ENCODE assay signal across 8 mouse cellular contexts in genomic region chr7:81827806-81828667, GRCm38 (mm10). TPM values are rescaled to one million over a fixed set of nuclear protein-coding genes. Genes with fewer than 3 reads are reported as not detected.
DNase-seq lines count a peak whose midpoint lies in the region; ATAC-seq and TF ChIP-seq lines count a peak whose summit lies in the region.

No protein-coding gene starts in this region.

- DNase-seq in thymus, adult 2 months = no peak
- no peak for DNase-seq in thymus, postnatal 10 days (ENCODE audit: low spot score in 2 of 2)
- no peak for DNase-seq in left cerebral cortex, adult 18-20 months (ENCODE audit: low spot score in 2 of 2)
- no peak for DNase-seq in left cerebral cortex, postnatal 36 days (ENCODE audit: low spot score in 2 of 2)

- H3K9me3 ChIP-seq in hindbrain, embryonic 15.5 days = no peaks in the 10 kb centered on the region
- H3K9me3 ChIP-seq in lung, embryonic 16.5 days (ENCODE audit: control insufficient read depth, low read length) = no peaks in the 10 kb centered on the region
- H3K9me3 ChIP-seq in stomach, embryonic 14.5 days (ENCODE audit: control insufficient read depth, low read depth, low read length) = no peaks in the 10 kb centered on the region

- no peaks in the 10 kb centered on the region for H3K27me3 ChIP-seq in thymus, adult 2 months (ENCODE audit: control insufficient read depth, insufficient read depth, low read length)
- H3K27me3 ChIP-seq in hindbrain, embryonic 15.5 days = no peaks in the 10 kb centered on the region
- H3K27me3 ChIP-seq in lung, embryonic 16.5 days (ENCODE audit: control insufficient read depth, insufficient read depth, low read depth, low read length) = no peaks in the 10 kb centered on the region
- no peaks in the 10 kb centered on the region for H3K27me3 ChIP-seq in stomach, embryonic 14.5 days (ENCODE audit: control insufficient read depth, insufficient read depth, low read length)

- WGBS in thymus, adult 2 months = 21% methylated on average over 17 of the region's 17 CpGs
- 21% methylated on average over 17 of the region's 17 CpGs for WGBS in hindbrain, embryonic 15.5 days
- WGBS in lung, embryonic 16.5 days = 21% methylated on average over 17 of the region's 17 CpGs
- WGBS in stomach, embryonic 14.5 days = 28% methylated on average over 17 of the region's 17 CpGs

- no peaks in the 10 kb centered on the region for H3K36me3 ChIP-seq in thymus, adult 2 months (ENCODE audit: control insufficient read depth, insufficient read depth, low read length)
- H3K36me3 ChIP-seq in hindbrain, embryonic 15.5 days = no peaks in the 10 kb centered on the region
- H3K36me3 ChIP-seq in lung, embryonic 16.5 days (ENCODE audit: control insufficient read depth, insufficient read depth, low read length) = no peaks in the 10 kb centered on the region
- H3K36me3 ChIP-seq in stomach, embryonic 14.5 days (ENCODE audit: control insufficient read depth, insufficient read depth, low read length) = no peaks in the 10 kb centered on the region

- TF ChIP-seq POLR2A in thymus, adult 2 months (IDR thresholded peaks at IDR 0.05; ENCODE audit: control insufficient read depth, extremely low read depth, insufficient read depth, low read length, poor library complexity) = no peak

- H3K27ac ChIP-seq in thymus, adult 2 months (ENCODE audit: control insufficient read depth, insufficient read depth, low read length) = no peak overlapping the region
- peak overlapping the region; percentile 98 for H3K27ac ChIP-seq in hindbrain, embryonic 15.5 days (replicated peaks)
- H3K27ac ChIP-seq in lung, embryonic 16.5 days (ENCODE audit: low read length) = peak overlapping the region; percentile 92
- H3K27ac ChIP-seq in stomach, embryonic 14.5 days (ENCODE audit: low read length) = no peak overlapping the region; the same call in 1 of the 2 replicates

- peaks cover 17% of the 10 kb centered on the region for H3K4me1 ChIP-seq in thymus, adult 2 months (replicated peaks; ENCODE audit: control insufficient read depth, insufficient read depth, low read length)
- peaks cover 49% of the 10 kb centered on the region for H3K4me1 ChIP-seq in hindbrain, embryonic 15.5 days (replicated peaks)
- peaks cover 30% of the 10 kb centered on the region for H3K4me1 ChIP-seq in lung, embryonic 16.5 days (replicated peaks; ENCODE audit: control insufficient read depth, insufficient read depth, low read length)
- peaks cover 22% of the 10 kb centered on the region for H3K4me1 ChIP-seq in stomach, embryonic 14.5 days (ENCODE audit: control insufficient read depth, insufficient read depth, low read length)

- H3K4me3 ChIP-seq in thymus, adult 2 months (ENCODE audit: control insufficient read depth, insufficient read depth, low read length) = peak overlapping the region; percentile 97
- H3K4me3 ChIP-seq in hindbrain, embryonic 15.5 days = peak overlapping the region; percentile 92
- peak overlapping the region; percentile 62 for H3K4me3 ChIP-seq in lung, embryonic 16.5 days (ENCODE audit: low read length)
- H3K4me3 ChIP-seq in stomach, embryonic 14.5 days (ENCODE audit: low read depth, low read length) = peak overlapping the region; percentile 81

- peak overlapping the region; percentile 95 for H3K9ac ChIP-seq in hindbrain, embryonic 15.5 days
- peak overlapping the region; percentile 75 for H3K9ac ChIP-seq in lung, embryonic 16.5 days (ENCODE audit: low read length)
- H3K9ac ChIP-seq in stomach, embryonic 14.5 days (replicated peaks; ENCODE audit: low read depth, low read length) = peak overlapping the region; percentile 76

- ATAC-seq in common myeloid progenitor, adult 5-6 weeks (replicated peaks; ENCODE audit: low read depth, poor library complexity, severe bottlenecking) = 0 out of 2 replicates have a peak, but pooled peaks have one; percentile 23
- ATAC-seq in hindbrain, embryonic 15.5 days (ENCODE audit: low FRiP score, low read depth) = peak; percentile 15
- ATAC-seq in lung, embryonic 16.5 days (ENCODE audit: low read depth) = no peak
- ATAC-seq in stomach, embryonic 14.5 days (ENCODE audit: insufficient number of reproducible peaks, insufficient read depth, low FRiP score, low read depth) = no peak

- no peak for TF ChIP-seq CTCF in thymus, adult 2 months (IDR thresholded peaks at IDR 0.05; ENCODE audit: borderline replicate concordance, control insufficient read depth, extremely low read depth, insufficient read depth, low read length, poor library complexity)

- intact Hi-C loops in left cerebral cortex, postnatal 36 days (cut with DNase I) = loop anchor here (5.0 kb wide), 3 partner anchors 34 to 104 kb away; partner anchors contain the start of genes 3110040N11Rik and Hdgfl3

- H3K4me2 ChIP-seq in hindbrain, embryonic 15.5 days = peak overlapping the region; percentile 67
- peak overlapping the region; percentile 74 for H3K4me2 ChIP-seq in lung, embryonic 16.5 days (ENCODE audit: low read depth, low read length)
- H3K4me2 ChIP-seq in stomach, embryonic 14.5 days (replicated peaks; ENCODE audit: low read depth, low read length) = peak overlapping the region; percentile 52

RNA-seq across cellular contexts. Expression of gene Btbd1, which starts 1.2 kb away (rescaled TPM):
- 37.5 and 45.2 TPM in 2 replicates for polyA plus RNA-seq in thymus, adult 2 months (2012; rRNA removed)
- 99.7 and 120 TPM in 2 replicates for total RNA-seq in common myeloid progenitor, adult 5-6 weeks (2017)
- polyA plus RNA-seq in hindbrain, embryonic 15.5 days (2015; fragmentation: Nextera tagmentation; extraction: Ambion mirVana) = 90.5 and 93.8 TPM in 2 replicates
- polyA plus RNA-seq in lung, embryonic 16.5 days (2015; fragmentation: Nextera tagmentation; extraction: Ambion mirVana) = 50.0 and 50.9 TPM in 2 replicates
- polyA plus RNA-seq in stomach, embryonic 14.5 days (2014; fragmentation: Nextera tagmentation; extraction: Ambion mirVana) = 80.0 and 81.8 TPM in 2 replicates
- 100 to 1,000 TPM; 125 to 129 TPM for total RNA-seq in left cerebral cortex, adult 18-20 months (2021)
- 100 to 1,000 TPM; 113 to 124 TPM for total RNA-seq in left cerebral cortex, postnatal 36 days (2021)

RNA-seq across cellular contexts. Expression of gene Gm10160, which starts 27.6 kb away (rescaled TPM):
- not detected in 2 replicates for polyA plus RNA-seq in thymus, adult 2 months (2012; rRNA removed)
- total RNA-seq in common myeloid progenitor, adult 5-6 weeks (2017) = not detected in 2 replicates
- not detected in 2 replicates for polyA plus RNA-seq in hindbrain, embryonic 15.5 days (2015; fragmentation: Nextera tagmentation; extraction: Ambion mirVana)
- not detected in 2 replicates for polyA plus RNA-seq in lung, embryonic 16.5 days (2015; fragmentation: Nextera tagmentation; extraction: Ambion mirVana)
- polyA plus RNA-seq in stomach, embryonic 14.5 days (2014; fragmentation: Nextera tagmentation; extraction: Ambion mirVana) = not detected in 2 replicates
- total RNA-seq in left cerebral cortex, adult 18-20 months (2021) = not detected
- total RNA-seq in left cerebral cortex, postnatal 36 days (2021) = not detected

RNA-seq across cellular contexts. Expression of gene Tm6sf1, which starts 30.8 kb away (rescaled TPM):
- polyA plus RNA-seq in thymus, adult 2 months (2012; rRNA removed) = 210 and 229 TPM in 2 replicates
- 122 and 127 TPM in 2 replicates for total RNA-seq in common myeloid progenitor, adult 5-6 weeks (2017)
- 11.7 and 11.8 TPM in 2 replicates for polyA plus RNA-seq in hindbrain, embryonic 15.5 days (2015; fragmentation: Nextera tagmentation; extraction: Ambion mirVana)
- polyA plus RNA-seq in lung, embryonic 16.5 days (2015; fragmentation: Nextera tagmentation; extraction: Ambion mirVana) = 14.2 and 16.8 TPM in 2 replicates
- polyA plus RNA-seq in stomach, embryonic 14.5 days (2014; fragmentation: Nextera tagmentation; extraction: Ambion mirVana) = 8.7 and 12.5 TPM in 2 replicates
- 10 to 100 TPM; 25.5 to 30.0 TPM for total RNA-seq in left cerebral cortex, adult 18-20 months (2021)
- total RNA-seq in left cerebral cortex, postnatal 36 days (2021) = 10 to 100 TPM; 28.4 to 36.9 TPM

RNA-seq across cellular contexts. Expression of gene 3110040N11Rik, which starts 38.8 kb away (rescaled TPM):
- polyA plus RNA-seq in thymus, adult 2 months (2012; rRNA removed) = 32.7 and 39.6 TPM in 2 replicates
- total RNA-seq in common myeloid progenitor, adult 5-6 weeks (2017) = 79.2 and 93.8 TPM in 2 replicates
- 44.7 and 49.8 TPM in 2 replicates for polyA plus RNA-seq in hindbrain, embryonic 15.5 days (2015; fragmentation: Nextera tagmentation; extraction: Ambion mirVana)
- 37.3 and 44.1 TPM in 2 replicates for polyA plus RNA-seq in lung, embryonic 16.5 days (2015; fragmentation: Nextera tagmentation; extraction: Ambion mirVana)
- polyA plus RNA-seq in stomach, embryonic 14.5 days (2014; fragmentation: Nextera tagmentation; extraction: Ambion mirVana) = 52.2 and 55.6 TPM in 2 replicates
- total RNA-seq in left cerebral cortex, adult 18-20 months (2021) = 10 to 100 TPM; 23.6 to 28.1 TPM
- total RNA-seq in left cerebral cortex, postnatal 36 days (2021) = 10 to 100 TPM; 22.3 to 27.0 TPM

Comparison
In these comparisons a context has a peak if more than half of its experiments do, and no peak if none do; other contexts are left out.
1. H3K27ac ChIP-seq: peak in hindbrain, embryonic 15.5 days (single experiment) and lung, embryonic 16.5 days (single experiment); none in thymus, adult 2 months (single experiment) and stomach, embryonic 14.5 days (single experiment).
2. ATAC-seq: peak in common myeloid progenitor, adult 5-6 weeks (single experiment) and hindbrain, embryonic 15.5 days (single experiment); none in lung, embryonic 16.5 days (single experiment) and stomach, embryonic 14.5 days (single experiment).
3. RNA of gene Tm6sf1, which starts 30.8 kb away (polyA plus RNA-seq): 210 to 229 TPM in thymus, adult 2 months; 14.2 to 16.8 TPM in lung, embryonic 16.5 days, 8.7 to 12.5 TPM in stomach, embryonic 14.5 days and 11.7 to 11.8 TPM in hindbrain, embryonic 15.5 days; every median in the first group is over 10 times any median in the second.
4. Peak in every context shown above with its lines, with median percentiles within 50 percentile points of each other: H3K4me3 ChIP-seq, H3K4me2 ChIP-seq and H3K9ac ChIP-seq.